Mouse (Mus musculus) CD4-positive, CD25-positive, alpha-beta regulatory T cell, adult 4 months (primary cell): ENCODE measurements around the gene 1110008P14Rik. TPM values are rescaled to one million over a fixed set of nuclear protein-coding genes. Genes with fewer than 3 reads are reported as not detected.

Source experiments
- ATAC-seq: one replicate; pipeline ENCODE4 v1.8.0; 2017
- polyA plus RNA-seq, 2 experiments: library from polyadenylated mRNA; unstranded; fragments of 100-300 nt; shearing (Covaris generic); gene quantifications; one replicate each; pipeline ENCODE4 v1.2.1; 2017

Gene 1110008P14Rik
- polyA plus RNA-seq, 2 experiments from 2014 or later: 46.6 to 52.9 TPM

GRCm38 (mm10) chr2:32408429-32409424 is 27.0 kb upstream of the 1110008P14Rik start:
- ATAC-seq: no peak

GRCm38 (mm10) chr2:32407144-32407824 is 25.5 kb upstream of the 1110008P14Rik start:
- no peak for ATAC-seq

GRCm38 (mm10) chr2:32404663-32405062 is 22.9 kb upstream of the 1110008P14Rik start:
- ATAC-seq: peak; percentile 93

GRCm38 (mm10) chr2:32396695-32397094 is 15.0 kb upstream of the 1110008P14Rik start:
- no peak for ATAC-seq

GRCm38 (mm10) chr2:32395946-32396621 is 14.3 kb upstream of the 1110008P14Rik start:
- ATAC-seq: peak; percentile 93

- ATAC-seq: peak; percentile 75
These were observed 13.8 kb upstream of the 1110008P14Rik start, which contains the start of gene Ptges2 for GRCm38 (mm10) chr2:32395484-32395945. Gene Ptges2 (plus strand): TSS chr2:32395896.

- no peak for ATAC-seq
These were observed 13.2 kb upstream of the 1110008P14Rik start for GRCm38 (mm10) chr2:32394973-32395372.

GRCm38 (mm10) chr2:32392063-32392462 is 10.3 kb upstream of the 1110008P14Rik start:
- ATAC-seq: no peak

GRCm38 (mm10) chr2:32390871-32391270 is 9.1 kb upstream of the 1110008P14Rik start:
- no peak for ATAC-seq

GRCm38 (mm10) chr2:32389157-32389556 is 7.4 kb upstream of the 1110008P14Rik start:
- ATAC-seq: no peak

GRCm38 (mm10) chr2:32387706-32388490 is 6.2 kb upstream of the 1110008P14Rik start, which contains the start of gene Lcn2:
Gene Lcn2 (minus strand): TSS chr2:32388252.
- no peak for ATAC-seq

GRCm38 (mm10) chr2:32382689-32383088 is 951 bp upstream of the 1110008P14Rik start:
- no peak for ATAC-seq

GRCm38 (mm10) chr2:32381141-32381774 is 480 bp downstream of the 1110008P14Rik start:
- ATAC-seq: peak; percentile 7

- ATAC-seq: no peak
These were observed 1.7 kb downstream of the 1110008P14Rik start for GRCm38 (mm10) chr2:32380001-32380500.

- no peak for ATAC-seq
These were observed 4.8 kb downstream of the 1110008P14Rik start for GRCm38 (mm10) chr2:32376963-32377362.

- ATAC-seq: no peak
These were observed 6.3 kb downstream of the 1110008P14Rik start for GRCm38 (mm10) chr2:32375317-32375940.

GRCm38 (mm10) chr2:32374191-32374590 is 7.5 kb downstream of the 1110008P14Rik start:
- ATAC-seq: no peak

GRCm38 (mm10) chr2:32367315-32367714 is 14.4 kb downstream of the 1110008P14Rik start:
- ATAC-seq: no peak

GRCm38 (mm10) chr2:32364121-32364520 is 17.6 kb downstream of the 1110008P14Rik start:
- ATAC-seq: no peak

- peak; percentile 15 for ATAC-seq
These were observed 18.2 kb downstream of the 1110008P14Rik start for GRCm38 (mm10) chr2:32363376-32364106.
